Mouse (Mus musculus) heart, adult 9 months (tissue): ENCODE data around the gene Lyl1.
"Not testable (repeated sequence)": the region's sequence is repeated elsewhere in the genome, so short reads cannot be mapped to it uniquely, and the experiment has no call there.

Experiments used
- DNase-seq, 2 experiments: peaks; one replicate each; pipeline ENCODE4 v3.0.0; 2022; ENCODE audit warnings: low spot score in 2 of 2

Lyl1 gene

DNA sequence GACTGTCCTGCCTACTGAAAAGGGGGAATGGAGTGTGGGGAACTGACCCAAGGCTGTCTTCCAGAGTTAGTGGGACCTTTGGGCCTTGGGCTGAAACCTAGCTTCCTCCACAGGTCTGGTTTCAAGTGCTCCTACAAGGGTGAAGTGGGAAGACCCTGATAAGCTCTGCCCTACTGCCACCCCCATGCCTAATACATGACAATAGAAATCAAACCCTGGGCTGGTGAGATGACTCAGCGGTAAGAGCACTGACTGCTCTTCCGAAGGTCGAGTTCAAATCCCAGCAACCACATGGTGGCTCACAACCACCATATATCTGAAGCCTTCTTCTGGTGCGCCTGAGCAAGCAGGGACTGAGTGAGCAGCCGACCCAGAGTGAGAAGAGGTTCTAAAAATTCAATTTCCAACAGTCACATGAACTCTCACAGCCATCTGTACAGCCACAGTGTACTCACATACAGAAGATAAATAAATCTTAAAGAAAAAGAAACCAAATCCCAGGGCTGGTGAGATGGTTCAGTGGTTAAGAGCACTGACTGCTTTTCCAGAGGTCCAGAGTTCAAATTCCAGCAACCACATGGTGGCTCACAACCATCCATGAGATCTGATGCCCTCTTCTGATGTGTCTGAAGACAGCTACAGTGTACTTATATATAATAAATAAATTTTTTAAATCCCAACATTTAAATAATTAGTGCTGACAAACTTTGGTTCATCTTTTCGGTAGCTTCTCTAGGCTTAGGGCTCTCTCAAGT lies 32.3 kb upstream of the Lyl1 start:
- no peak for DNase-seq

DNA sequence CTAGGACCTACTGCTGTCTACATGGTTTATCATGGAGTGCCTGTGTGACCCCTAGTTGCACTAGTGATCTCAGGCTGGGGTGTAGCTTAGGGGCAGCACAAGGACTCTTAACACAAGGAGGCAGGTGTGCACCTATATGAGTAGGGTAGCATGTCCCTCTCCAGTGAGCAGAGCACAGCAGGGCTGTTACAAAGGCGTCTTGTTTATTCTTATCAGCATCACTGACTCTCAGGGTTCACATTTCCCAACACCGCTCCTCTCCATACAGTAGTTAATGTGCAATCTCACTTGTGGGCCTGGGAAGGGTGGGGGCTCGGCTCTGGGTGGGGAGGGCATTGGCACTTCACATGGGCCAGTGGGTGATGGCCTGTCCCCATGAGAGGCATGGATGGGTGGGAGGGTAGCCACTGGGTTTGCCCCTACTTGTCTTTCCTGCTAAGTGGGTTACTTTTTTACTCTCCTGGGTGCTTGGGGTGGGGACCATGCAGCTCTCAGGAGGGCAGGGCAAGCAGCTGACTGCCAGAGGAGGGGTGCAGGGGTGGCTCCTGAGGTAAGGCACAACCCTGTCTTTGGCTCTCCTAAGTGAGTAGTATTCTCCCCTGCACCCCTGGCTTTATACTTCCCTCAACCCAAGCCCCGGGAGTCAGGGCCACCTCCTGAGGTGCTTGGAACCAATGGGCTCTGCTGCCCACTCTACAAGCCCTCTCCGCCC lies 30.8 kb upstream of the Lyl1 start:
- DNase-seq: not testable (repeated sequence)

DNA sequence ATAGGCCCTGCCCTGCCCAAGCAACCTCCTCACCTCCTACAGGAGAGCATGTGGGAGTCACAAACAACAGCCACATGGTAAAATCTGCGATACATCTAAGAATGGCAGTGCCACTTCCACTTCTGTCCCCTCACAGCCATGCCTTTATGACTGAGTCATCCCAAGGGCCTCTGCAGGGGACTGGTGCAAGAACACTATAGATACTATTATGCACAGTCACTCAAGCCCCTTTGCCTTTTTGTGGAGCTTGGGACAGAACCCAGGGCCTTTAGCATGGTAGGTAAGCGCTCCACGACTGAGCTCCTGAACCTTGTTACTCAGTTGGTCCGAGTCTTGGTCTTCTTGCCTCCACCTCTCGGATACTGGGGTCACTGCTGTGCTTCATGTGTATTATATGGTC lies 24.0 kb upstream of the Lyl1 start:
- no peak for DNase-seq

DNA sequence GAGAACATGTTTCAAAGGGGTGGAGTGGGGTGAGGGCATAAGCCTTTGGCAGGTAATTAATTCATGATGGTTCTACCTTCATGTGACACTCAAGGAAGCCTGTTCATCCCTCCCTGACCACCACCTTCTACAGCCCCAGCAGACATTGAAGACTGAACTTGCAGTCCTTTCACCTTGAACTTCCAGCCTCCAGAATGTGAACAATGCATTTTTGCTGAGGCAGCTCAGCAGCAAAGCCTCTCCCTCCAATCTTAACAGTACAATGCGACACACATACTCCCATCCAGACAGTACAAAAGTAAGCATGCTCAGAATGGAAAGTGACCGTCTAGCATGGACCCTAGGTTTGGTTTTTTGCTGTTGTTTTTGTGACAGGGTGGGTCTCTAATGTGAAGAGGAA lies 19.8 kb upstream of the Lyl1 start:
- no peak for DNase-seq

DNA sequence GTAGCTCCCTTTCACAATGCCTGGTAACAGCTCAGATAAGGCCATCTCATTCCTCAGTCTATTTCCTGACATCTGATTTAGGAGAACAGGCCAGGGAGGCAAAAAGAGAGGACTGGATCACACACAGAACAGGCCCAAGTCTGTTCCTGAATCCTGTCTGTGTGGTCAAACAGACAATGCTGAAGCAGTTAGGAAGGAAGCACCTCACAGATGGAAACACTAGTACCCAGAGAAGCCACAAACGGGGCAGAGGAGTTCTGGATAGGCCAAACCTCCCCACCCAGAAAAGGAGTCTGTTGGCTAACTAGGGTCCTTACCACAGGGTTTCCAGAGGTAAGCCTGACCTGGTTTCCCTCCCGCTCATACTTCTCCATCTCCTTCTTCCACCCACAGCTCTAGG lies 19.0 kb upstream of the Lyl1 start:
- DNase-seq: no peak

DNA sequence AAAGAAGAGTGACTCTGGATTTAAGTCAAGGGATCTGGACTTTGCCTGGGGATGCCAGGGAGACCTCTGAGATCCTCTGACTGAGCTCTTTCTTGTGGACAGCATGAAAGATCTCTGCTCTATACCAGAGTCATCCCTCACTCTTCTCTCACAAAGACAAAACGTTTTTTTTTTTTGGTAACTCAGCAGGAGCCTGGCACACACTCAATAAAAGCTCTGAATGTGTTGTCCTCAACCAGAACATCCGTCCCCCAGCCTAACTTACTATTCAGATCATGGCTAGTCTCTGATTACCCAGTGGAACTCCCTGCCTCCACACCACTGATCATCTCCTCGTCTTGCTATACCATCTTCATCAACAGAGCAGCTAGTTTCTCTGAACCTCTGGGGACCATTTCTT lies 16.7 kb upstream of the Lyl1 start:
- no peak for DNase-seq

DNA sequence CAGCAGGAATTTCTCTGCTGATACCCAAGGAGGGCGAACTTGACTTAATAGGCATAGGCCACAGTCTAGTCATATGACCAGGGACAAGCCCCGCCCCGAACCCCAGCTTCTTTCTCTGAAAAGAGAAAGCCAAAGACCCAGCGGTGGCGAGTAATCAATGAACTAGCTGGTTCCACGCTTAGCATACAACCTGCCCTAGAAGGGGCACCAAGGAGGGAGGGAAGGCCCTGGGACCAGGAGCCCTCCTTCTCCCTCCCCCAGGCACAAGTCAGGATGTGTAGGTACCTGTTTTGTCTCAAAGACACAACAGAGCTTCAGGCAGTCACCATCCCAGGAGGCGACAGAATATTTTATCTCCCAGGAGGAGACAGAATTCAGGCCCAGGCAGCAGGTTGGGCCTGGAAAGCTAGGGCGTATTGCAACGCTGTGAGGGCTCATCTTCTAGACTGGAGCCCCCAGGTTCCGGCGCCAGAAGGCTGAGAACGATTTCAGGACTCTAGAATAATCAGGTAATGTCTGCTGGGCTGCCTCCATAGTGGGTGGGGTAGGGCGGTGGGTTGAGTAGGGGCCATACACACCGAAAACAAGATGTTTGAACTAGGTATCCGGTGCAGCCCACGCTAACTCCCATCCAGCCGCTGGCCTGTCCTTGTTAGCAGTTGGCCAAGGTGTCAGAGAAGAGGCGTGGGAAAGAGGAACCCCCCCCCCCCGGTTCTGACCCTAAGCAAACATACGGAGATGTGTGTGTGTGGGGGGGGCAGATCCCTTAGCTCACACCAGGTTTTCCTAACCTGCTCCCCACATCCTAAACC lies 14.9 kb upstream of the Lyl1 start, which contains the start of gene Trmt1:
TSS of gene Trmt1 (plus strand) at position 117 of the 812 bp plus-strand sequence.
- DNase-seq: no peak

DNA sequence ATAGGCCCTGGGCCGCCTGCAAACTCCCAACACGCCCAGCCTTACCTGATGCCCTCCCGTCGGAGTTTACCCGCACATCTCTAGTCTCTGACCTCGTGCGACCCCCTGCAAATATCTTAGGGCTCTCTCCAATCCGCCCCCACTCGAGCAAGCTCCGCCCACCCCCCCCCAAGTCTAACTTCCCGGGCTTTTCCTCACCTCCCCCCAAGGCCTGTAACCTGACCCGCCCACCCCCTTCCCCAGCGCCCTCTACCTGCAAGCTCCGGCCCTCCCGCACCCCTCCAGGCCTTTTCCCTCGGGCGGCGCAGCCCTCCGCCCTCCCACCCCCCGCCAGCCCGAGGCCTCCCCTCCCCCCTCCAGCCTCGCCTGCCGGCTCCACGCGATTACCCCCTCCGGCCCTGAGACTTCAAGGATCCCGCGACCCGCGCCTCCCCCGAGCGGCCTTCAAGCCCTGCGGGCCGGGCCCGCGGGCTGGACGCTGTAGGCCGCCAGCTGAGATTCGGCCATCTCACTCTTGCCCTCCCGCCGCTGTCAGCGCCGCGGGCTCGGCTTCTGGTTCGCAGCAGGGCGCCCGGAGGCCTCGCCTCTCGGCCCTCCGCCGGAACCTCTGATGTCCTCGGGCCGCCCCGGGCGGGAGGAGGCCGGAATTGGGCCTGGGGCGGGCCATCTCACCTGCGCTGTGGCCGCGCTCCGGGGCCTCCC lies 14.1 kb upstream of the Lyl1 start:
- DNase-seq: no peak

DNA sequence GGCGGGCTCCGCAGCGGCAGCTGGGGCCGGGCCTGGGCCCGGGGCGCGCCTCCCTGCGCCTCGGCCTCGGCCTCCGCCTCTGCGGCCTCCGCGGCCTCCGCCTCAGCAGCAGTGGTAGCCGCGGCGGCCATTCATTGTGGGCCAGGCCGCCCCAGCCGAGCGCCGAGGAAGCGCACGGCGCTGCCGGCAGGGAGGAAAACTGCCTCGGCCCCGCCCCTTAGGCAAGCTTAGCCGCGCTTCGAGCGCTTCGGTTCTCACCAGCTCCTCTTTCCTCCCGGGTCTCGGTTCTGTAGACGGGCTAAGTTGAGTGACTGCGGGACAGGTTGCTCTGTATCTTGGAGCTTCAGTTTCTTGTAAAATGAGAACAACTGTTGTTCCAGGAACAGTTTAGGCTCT lies 13.6 kb upstream of the Lyl1 start, which contains the start of gene Nacc1:
TSS of gene Nacc1 (minus strand) at position 158 of the 396 bp plus-strand sequence.
- peak; percentile 84 for DNase-seq

DNA sequence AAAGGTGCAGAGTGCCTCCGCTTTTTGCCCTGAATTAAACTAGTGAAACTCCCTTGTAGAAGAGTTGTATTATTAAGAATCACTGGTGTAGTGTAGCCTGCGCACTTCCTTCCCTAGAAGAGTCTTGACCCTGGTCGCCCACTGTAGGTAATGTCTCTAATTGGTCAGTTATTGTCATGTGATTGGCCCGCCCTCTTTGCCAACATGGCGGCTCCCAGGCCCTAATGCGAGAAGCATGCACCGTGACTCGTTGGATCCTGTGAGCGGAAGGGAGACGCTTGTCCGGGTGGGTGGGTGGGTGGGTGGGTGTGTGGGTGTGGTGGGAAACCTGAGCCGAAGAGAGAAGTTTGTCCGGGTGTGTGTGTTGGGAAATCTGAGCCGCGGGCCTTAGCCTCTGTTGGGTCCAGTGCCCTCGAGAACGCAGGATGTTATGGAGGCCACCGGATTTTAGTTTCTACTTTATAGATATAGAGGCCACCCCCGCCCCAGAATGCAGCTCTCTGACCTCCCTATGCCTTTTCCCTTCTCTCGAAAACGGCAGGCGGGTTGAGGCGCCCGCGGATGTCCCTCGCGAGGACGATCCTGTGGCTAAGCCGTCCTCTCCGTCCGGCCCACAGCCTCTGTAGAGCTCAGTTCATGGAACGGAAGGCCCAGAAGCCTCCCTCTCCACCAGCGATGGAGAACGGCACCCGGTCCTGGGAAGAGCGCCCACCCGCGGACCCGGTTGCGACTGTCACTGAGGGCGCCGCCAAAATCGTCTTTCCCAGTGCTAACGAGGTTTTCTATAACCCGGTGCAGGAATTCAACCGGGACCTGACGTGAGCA lies 12.0 kb upstream of the Lyl1 start:
- DNase-seq: peak; percentile 92 to 94

DNA sequence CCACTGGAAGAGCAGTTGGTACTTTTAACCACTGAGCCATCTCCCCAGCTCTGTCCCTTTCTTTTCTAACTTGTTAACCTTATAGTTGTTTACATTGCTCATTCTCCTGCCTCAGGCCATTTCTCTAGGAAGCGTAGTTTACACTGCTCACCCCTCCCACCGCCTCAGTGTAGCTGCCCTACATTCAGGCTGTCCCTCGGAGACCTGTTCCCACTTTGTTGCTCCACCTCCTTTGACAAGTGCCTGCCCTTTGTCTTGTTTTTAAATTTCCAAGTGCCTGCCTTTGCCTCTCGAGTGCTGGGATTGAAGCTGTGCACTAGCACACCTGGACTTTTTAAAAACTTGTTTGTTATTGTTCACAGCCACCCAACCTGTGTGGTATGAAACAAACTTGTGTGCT lies 7.9 kb upstream of the Lyl1 start:
- DNase-seq: no peak

DNA sequence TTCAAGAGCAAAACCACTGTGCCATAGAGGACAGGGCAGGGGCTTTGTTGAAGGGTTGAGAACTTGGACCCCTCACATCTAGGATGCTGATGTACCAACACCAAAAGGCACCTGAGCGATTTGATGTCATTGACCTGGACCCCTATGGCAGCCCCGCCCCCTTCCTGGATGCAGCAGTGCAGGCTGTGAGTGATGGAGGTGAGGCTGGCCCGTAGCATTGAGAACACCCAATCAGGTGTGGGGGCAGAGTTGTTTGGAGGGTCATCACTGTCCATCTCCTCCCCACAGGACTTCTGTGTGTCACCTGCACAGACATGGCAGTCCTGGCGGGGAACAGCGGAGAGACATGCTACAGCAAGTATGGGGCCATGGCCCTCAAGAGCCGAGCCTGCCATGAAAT lies 6.1 kb upstream of the Lyl1 start:
- DNase-seq: no peak

DNA sequence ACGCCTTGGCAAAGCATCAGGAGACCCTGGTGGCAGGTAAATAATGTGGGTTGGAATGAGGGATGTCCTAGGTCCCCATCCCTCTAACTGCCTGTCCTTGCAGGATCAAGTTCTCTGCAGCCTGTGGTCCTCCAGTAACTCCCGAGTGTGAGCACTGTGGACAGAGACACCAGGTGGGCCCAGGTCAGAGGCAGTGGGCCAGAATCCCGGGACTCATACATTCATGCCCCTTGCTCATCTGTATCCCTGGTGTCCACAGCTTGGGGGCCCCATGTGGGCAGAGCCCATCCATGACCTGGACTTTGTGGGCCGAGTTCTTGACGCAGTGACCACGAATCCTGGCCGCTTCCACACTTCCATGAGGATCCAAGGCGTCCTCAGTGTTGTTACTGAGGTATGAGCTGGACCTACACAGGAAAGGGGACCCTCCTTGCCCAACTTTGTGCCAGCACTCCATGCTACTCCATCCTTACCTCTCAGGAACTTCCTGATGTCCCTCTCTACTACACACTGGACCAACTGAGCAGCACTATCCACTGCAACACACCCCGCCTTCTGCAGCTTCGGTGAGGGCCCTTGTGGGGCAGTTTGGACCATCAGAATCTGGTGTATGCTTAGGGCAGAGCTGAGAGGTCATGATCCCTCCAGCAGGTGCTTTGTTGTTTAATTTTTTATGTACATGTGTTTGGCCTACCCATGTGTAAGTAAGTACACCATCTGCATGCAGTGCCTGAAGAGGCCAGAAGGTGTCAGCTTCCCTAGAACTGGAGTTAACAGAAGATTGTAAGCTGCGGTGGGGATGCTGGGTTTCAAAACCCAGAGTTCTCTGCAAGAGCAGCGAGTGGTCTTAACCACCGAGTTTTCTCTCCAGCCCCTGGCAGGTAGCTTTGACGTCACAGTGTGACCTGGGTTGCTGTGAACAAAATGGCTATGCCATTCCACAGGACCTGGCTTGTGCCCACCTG lies 3.8 kb upstream of the Lyl1 start:
- no peak for DNase-seq

DNA sequence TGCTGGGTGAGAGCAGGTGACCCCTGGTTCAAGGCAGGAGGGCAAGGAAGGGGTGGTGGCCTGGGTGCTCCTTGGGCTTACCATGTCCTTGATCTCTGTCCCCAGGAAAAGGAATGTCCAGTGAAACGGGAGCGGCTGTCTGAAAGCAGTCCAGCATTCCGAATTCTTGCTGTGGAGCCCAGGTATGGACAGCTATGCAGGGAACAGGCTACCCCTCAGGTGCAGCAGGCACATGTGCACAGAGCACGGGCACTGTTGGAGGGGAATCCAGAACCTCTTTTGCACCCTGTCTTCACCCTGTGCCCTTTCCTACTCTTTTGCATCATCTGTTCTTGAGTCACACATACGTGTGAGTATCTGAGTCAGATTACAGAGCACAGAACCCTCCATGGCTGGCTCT lies 3.0 kb upstream of the Lyl1 start:
- no peak for DNase-seq

DNA sequence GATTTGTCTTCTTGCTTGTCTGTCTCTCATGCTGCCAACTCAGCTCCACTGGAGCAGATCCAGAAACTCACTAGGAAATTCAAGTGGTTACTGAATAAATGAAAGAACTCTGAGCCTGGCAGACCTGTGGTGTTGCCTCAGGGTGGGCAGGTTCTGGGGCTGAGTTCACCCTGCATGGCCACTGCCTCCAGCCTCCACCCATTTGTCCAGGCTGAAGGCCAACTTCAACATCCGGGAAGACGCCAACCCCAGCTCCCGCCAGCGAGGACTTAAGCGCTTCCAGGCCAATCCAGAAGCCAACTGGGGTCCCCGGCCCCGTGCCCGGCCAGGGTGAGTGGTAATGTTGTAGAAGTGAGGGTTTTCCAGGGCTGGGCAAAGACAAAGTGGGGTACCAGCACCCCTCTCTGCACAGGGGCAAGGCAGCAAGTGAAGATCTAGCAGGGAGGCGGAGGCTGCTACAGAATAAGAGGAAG lies 2.3 kb upstream of the Lyl1 start:
- DNase-seq: peak; percentile 85

DNA sequence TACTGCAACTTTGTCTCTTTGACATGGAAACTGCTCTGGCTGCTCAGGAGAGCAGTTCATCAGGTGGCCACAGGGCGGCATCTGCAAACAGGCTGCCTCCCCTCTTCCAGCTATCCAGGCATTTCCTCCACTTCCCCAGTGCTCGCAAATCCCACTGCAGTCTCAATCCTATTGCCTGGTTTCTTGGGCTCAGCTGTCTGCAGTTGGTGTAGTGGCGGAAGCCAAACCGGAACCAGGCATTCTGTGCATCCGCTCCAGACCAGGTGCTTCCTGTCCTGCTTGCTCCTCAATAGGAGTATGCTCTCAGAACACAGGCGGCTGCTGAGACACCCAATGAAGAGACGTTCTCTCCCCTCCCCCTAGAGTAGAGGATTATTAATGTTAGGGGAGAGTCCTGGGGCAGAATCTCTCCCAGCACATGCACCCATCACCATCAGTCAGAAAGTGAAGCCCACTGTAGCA lies 1.4 kb upstream of the Lyl1 start:
- peak; percentile 87 to 96 for DNase-seq

DNA sequence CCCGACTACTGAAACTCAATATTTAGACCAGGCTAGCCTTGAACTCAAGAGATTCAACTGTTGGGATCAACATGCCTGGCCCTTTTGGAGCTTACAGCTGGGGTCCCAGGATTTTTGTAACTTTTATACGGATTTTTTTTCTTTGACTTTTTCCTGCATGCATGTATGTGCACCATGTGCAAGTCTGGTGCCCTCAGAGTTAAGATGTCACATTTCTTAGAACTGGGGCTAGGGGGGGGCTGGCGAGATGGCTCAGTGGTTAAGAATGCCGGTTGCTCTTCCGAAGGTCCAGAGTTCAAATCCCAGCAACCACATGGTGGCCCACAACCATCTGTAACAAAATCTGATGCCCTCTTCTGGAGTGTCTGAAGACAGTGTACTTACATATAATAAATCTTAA lies 731 bp upstream of the Lyl1 start:
- DNase-seq: no peak

DNA sequence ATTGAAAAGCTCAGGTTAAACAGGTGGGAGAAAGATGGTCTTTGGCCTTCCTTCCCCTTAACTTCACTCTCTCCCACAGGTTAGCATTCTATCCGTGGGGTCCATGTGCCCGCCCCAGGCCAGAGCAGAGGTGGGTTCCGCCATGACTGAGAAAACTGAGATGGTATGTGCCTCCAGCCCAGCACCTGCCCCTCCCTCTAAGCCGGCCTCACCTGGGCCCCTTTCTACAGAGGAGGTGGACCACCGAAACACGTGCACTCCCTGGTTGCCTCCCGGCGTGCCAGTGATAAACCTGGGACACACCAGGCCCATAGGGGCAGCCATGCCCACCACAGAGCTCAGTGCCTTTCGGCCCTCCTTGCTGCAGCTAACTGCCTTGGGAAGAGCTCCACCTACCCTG lies 1.3 kb downstream of the Lyl1 start:
- no peak for DNase-seq

DNA sequence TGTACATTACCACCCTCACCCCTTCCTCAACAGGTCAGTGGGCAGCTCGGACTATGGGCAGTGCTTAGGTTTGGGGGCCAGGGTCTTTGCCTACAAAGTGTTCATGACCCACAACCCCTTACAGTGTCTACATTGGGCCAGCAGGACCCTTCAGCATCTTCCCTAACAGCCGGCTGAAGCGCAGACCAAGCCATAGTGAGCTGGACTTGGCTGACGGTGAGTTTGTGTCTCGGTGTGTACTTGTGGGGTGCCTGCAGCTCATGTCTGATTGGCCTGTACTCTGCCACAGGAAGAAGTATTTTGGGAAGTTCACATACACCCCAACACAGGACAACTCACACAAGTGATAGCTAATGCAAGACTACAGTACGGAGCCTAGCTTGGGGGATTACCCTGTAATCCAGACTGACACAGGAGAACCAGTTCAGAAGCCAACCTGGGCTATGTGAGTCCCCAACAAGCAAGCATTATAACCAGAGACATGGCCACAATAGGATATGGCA lies 1.8 kb downstream of the Lyl1 start:
- no peak for DNase-seq
